Mouse (Mus musculus): ENCODE results near the gene Slc30a2. TPM values are rescaled to one million over a fixed set of nuclear protein-coding genes. Genes with fewer than 3 reads are reported as not detected.
"Not testable (repeated sequence)": the region's sequence is repeated elsewhere in the genome, so short reads cannot be mapped to it uniquely, and the experiment has no call there.

Gene Slc30a2
- total RNA-seq, 2 experiments from 2014 or later: 13.7 to 17.4 TPM

GRCm38 (mm10) chr4:134319674-134320073 is 23.3 kb upstream of the Slc30a2 start:
- no peak for DNase-seq

GRCm38 (mm10) chr4:134321524-134321923 is 21.5 kb upstream of the Slc30a2 start:
- no peak for DNase-seq

GRCm38 (mm10) chr4:134324655-134325054 is 18.3 kb upstream of the Slc30a2 start:
- no peak for DNase-seq

- no peak for DNase-seq
Observed at GRCm38 (mm10) chr4:134326859-134327530, 16.0 kb upstream of the Slc30a2 start.

- DNase-seq: no peak
Observed at GRCm38 (mm10) chr4:134328151-134328550, 14.8 kb upstream of the Slc30a2 start.

GRCm38 (mm10) chr4:134328832-134329231 is 14.1 kb upstream of the Slc30a2 start:
- no peak for DNase-seq

GRCm38 (mm10) chr4:134330281-134330680 is 12.7 kb upstream of the Slc30a2 start:
- DNase-seq: no peak

GRCm38 (mm10) chr4:134341231-134341630 is 1.8 kb upstream of the Slc30a2 start:
- DNase-seq: not testable (repeated sequence)

- no peak for DNase-seq
Observed at GRCm38 (mm10) chr4:134342213-134342779, 685 bp upstream of the Slc30a2 start.

- DNase-seq: no peak
Observed at GRCm38 (mm10) chr4:134344620-134345019, 1.6 kb downstream of the Slc30a2 start.

- DNase-seq: no peak
Observed at GRCm38 (mm10) chr4:134345802-134346201, 2.8 kb downstream of the Slc30a2 start.

GRCm38 (mm10) chr4:134348078-134348477 is 5.1 kb downstream of the Slc30a2 start:
- peak; percentile 62 for DNase-seq

- no peak for DNase-seq
Observed at GRCm38 (mm10) chr4:134348545-134348944, 5.6 kb downstream of the Slc30a2 start.

- DNase-seq: no peak
Observed at GRCm38 (mm10) chr4:134349829-134350228, 6.8 kb downstream of the Slc30a2 start.

- no peak for DNase-seq
Observed at GRCm38 (mm10) chr4:134350641-134351040, 7.7 kb downstream of the Slc30a2 start.

GRCm38 (mm10) chr4:134351329-134352260 is 8.6 kb downstream of the Slc30a2 start:
- DNase-seq: peak; percentile 64

- no peak for DNase-seq
Observed at GRCm38 (mm10) chr4:134352261-134352707, 9.3 kb downstream of the Slc30a2 start.

GRCm38 (mm10) chr4:134352929-134353328 is 9.9 kb downstream of the Slc30a2 start:
- DNase-seq: no peak

GRCm38 (mm10) chr4:134353527-134354409 is 10.8 kb downstream of the Slc30a2 start:
- DNase-seq: peak; percentile 43

GRCm38 (mm10) chr4:134355841-134356452 is 13.0 kb downstream of the Slc30a2 start:
- peak; percentile 89 for DNase-seq
